Mouse (Mus musculus) kidney, postnatal 10 days (tissue): ENCODE measurements around the gene Ly6g5c.

ENCODE experiments used
- DNase-seq: peaks from one replicate; pipeline ENCODE4 v3.0.0; 2021; ENCODE audit warnings: mixed read lengths

Ly6g5c gene

DNA sequence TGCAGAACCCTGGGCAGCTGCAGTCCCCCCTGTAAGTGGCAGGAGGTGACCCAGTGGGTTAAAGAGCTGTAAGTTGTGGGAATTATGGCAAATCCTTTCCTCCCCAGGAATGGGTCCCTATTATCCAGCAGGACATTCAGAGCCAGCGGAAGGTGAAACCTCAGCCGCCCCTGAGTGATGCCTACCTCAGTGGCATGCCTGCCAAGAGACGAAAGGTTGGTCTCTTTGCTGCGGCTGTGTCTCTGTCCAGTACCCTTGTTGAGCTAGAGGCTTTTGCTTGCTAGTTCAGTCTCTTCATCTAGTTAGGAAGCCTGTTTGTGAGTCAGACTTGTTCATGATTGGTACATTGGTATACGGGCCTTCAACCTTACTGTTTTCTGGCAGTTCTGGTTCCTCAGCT is 38.1 kb downstream of the Ly6g5c start:
- no peak for DNase-seq

DNA sequence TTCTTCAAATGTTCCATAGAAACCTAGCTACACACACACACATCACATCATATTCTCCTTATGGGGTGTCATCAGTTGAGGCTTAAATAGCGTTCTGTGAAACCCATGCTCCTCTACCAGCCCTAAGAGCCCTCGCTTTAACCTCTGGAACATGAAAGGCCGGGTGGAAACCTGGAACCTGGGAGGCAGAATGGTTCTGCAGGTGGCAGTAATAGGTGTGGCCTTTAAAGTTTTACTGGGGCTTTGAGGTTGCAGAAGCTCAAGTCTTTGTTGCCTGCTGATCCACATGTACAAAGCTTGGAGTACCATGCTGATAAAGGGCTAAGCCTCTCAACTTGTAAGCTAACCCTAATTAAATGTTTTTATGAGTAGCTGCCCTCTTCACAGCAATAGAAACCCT is 39.3 kb downstream of the Ly6g5c start:
- DNase-seq, result no peak

- no peak for DNase-seq
Observed at GRCm38 (mm10) chr17:35147922-35148639, 40.0 kb downstream of the Ly6g5c start.

- DNase-seq, result no peak
Observed at GRCm38 (mm10) chr17:35152121-35152520, 44.0 kb downstream of the Ly6g5c start.

DNA sequence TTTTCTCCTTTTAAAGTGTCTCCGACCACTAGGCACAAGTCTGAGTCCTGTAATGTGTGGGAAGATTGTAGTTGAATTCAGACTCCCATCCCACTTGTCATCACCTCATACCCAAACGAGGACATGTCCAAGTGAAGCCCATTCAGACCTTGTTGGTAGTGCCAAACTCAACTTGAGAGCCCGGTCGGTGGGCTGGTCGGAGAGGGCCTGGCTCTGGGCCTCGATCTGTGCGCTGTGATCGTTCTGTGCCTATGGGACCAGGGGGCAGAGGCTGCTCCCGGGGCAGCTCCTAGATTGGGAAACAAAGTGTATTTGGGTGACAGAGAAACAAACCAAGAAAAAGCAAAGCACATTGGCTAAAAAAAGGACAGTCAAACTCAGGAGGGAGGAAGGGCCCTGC is 45.0 kb downstream of the Ly6g5c start:
- DNase-seq, result no peak

DNA sequence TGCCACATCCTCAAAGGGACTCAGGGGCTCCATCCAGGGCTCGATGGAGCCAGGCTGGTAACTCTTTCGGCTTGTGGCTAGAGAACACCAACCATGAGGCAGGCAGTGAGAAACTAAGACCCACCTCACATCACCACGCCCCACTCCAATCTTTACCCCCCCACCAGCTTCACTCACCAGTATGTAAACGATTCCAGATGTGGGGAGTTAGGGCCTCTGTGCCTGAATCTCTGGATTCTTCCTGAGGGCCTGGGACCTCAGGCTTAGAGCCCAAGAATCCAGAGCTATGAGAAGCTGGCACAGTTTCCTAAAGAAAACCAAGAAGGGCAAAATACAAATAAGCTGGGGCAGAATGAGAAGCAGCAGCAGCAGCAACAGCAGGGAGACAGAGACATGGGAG is 45.9 kb downstream of the Ly6g5c start:
- no peak for DNase-seq

GRCm38 (mm10) chr17:35154616-35155015 is 46.5 kb downstream of the Ly6g5c start:
- DNase-seq, result no peak

- no peak for DNase-seq
Observed at GRCm38 (mm10) chr17:35155451-35155850, 47.4 kb downstream of the Ly6g5c start.

DNA sequence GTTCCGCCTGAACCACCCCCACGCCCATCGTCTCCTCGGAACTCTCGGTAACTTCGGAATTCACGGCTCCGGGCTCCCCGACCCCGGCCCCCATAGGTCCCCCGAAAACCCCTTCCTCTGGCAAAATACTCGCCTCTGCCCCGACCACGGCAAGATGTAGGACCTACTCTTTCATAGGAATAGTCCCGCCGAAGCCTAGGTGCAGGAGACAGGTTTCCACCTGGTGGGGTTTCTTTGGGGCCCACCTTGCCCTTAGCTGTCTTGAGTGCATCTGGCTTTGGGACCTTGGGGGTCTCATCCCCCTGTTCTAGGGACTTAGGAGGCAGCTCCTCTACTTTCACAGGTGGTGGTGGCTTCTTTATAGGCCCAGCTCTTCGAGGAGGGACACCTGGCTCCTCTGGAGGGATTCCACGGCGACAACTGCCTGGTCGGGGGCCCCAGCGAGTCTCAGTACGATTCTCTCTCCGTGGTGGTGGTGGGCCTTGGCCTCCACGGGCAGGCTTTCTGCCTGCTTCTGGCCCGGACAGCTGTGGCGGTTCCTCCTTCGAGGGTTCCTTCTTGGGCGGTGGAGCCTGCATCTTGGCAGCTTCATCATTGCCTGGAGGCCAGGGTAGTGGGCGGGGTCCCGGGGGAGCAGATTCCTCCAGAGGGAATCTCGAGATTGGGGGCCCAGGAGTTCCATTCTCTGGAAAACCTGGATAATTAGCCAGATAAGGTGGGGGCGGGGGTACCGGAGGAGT is 48.6 kb downstream of the Ly6g5c start:
- DNase-seq, result no peak

GRCm38 (mm10) chr17:35157254-35157653 is 49.2 kb downstream of the Ly6g5c start:
- DNase-seq, result no peak

- DNase-seq, result no peak
Observed at GRCm38 (mm10) chr17:35157661-35158175, 49.6 kb downstream of the Ly6g5c start.

GRCm38 (mm10) chr17:35158850-35159593 is 50.9 kb downstream of the Ly6g5c start:
- no peak for DNase-seq

GRCm38 (mm10) chr17:35159638-35160037 is 51.6 kb downstream of the Ly6g5c start:
- no peak for DNase-seq

GRCm38 (mm10) chr17:35161421-35161820 is 53.3 kb downstream of the Ly6g5c start:
- no peak for DNase-seq
